Mouse (Mus musculus): ENCODE measurements at regions not wholly inside any gene's neighbourhood (a gene's known extent, or its start where the extent isn't known, plus 50 kb on each side); places are given as distances from the start of the nearest gene placed in this dataset.

DNA sequence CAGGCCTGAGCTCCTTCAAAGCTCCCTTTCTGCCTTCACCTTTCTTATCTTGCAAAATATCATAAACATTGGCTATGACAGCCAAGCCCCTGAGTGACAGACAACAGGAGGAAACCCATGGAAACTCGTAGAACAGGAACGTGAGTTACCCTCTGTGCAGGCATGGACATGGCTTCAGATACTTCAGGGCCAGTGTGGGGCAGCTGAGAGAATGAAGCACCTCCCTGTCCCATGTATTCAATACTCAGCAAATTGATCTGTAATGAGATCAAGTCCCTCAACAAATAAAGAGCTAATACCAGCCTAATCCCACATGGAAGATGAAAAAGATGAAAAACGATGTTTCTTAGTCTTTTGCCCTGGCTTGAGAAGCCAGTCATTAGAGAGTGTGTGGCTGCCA, 249.5 kb downstream of the Maf start:
- intact Hi-C loops (cut with DNase I) = no loop called here
- no peak for DNase-seq
- no peak overlapping the region for H3K4me3 ChIP-seq
- TF ChIP-seq CTCF (IDR thresholded peaks at IDR 0.05) = no peak
- no peak overlapping the region for H3K27ac ChIP-seq

DNA sequence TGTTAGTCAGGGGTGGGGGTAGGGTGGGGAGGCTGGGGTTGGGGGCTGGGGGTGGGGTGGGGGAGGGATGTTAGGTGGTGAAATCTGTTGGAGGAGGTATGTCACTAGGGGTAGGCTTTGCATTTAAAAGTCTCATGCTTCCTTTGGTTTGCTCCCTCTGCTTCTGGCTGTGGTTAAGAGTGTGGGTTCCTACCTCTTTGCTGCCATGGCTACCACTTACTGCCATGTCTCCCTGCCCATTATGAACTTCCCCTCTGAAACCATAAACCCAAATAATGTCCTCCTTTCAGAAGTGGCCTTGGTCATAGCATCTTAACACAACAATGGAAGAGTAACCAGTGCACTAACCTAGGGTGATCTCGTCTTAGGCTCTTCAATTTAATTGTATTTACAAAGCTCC, 256.8 kb downstream of the Maf start:
- intact Hi-C loops (cut with DNase I) = no loop called here
- no peak for DNase-seq
- TF ChIP-seq CTCF (IDR thresholded peaks at IDR 0.05) = no peak

DNA sequence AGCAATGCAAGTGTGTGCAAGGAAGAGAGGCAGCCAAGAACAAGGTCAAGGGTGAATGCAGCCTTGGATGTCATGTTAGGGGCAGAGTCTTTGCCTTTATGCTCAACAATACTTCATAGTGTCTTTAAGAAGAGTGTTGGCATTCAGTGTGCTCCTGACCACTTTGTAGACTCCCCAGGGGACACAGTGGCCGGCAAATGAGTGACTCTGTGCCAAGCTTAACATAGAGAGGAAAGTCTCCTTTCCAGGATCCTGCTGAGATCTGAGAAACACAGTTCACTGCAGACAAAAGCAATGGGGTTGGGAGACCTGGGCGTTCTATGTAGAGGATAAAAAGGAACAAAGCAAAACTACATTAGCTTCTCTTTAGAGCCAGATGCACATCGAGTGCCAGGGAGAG, 259.2 kb downstream of the Maf start:
- no peak overlapping the region for H3K27ac ChIP-seq
- TF ChIP-seq CTCF (IDR thresholded peaks at IDR 0.05) = no peak
- intact Hi-C loops (cut with DNase I) = no loop called here
- no peak for DNase-seq
- H3K4me3 ChIP-seq = no peak overlapping the region

More for the DNA sequence above, 256.8 kb downstream of the Maf start:
- H3K4me3 ChIP-seq = no peak overlapping the region
- no peak overlapping the region for H3K27ac ChIP-seq

DNA sequence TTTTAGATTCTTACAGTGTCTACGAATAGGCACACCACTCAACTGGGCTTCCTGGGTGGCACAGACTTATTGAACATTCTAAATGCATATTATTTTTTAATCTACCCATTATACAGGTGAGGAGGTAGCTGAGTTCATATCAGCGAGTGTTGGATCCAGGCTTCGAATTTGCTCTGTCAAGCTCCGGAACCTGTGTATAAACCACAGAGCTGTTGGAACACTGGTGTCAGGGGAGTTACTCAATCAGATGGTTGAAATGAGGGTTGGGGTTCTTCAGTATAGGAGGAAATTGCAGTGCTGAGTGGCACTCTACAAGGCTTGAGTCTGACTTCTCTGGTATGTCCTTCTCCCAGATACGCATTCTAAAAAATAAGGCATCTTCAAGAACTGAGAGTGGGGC, 263.1 kb downstream of the Maf start:
- intact Hi-C loops (cut with DNase I) = no loop called here
- Histone ChIP-seq H3K27ac (no peak overlapping the region), H3K4me3 (no peak overlapping the region)
- DNase-seq = no peak
- no peak for TF ChIP-seq CTCF (IDR thresholded peaks at IDR 0.05)

DNA sequence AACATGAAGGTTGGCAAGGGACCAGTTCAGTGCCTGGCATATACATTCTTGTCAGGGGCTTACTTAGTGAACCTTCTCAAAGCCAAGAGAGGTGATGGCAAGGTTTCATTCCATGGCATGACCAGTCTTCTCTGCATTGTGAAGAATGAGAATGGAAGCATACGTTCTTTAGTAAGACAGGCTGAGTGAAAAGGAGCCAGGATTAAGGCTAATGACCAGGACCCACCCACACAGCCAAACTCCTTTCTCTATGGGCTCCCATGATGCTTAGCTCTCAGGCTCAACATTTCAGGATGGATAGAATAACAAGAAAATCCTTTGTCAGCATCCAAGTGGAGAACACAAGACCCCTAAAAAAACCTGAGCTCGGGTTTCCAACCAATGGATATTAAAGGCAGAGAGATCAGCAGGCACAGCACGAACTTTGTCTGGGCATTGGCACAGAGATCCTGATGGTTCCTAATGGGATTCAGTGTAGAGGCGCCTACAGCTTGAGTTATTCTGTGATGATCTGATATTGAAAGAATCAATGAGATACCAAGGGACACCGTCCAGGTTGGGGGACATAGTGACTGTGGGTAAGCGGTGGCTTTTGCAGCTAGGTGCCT, 265.5 kb downstream of the Maf start:
- Histone ChIP-seq H3K4me3 (no peak overlapping the region), H3K27ac (no peak overlapping the region)
- DNase-seq = no peak
- TF ChIP-seq CTCF (IDR thresholded peaks at IDR 0.05) = no peak
- intact Hi-C loops (cut with DNase I) = no loop called here

DNA sequence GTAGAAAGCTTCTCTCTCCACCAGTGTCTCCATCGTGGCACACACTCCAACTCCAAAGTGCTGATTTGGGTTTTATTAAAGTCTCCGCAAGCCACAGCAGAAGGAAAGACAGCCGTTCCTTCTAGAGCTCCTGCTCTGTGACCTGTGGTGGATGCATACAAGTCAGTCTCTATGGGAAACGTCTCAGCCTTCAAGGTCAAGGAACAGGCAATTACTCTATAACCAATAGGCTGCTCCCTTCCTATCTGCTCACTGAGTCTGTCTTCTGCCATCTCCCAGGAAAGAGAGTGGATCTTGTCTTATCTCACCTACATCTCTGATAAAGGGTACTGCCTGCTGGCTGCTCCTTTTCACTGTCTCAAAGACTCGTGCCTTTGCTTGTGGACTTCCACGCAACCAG, 266.3 kb downstream of the Maf start:
- Histone ChIP-seq H3K27ac (no peak overlapping the region), H3K4me3 (no peak overlapping the region)
- intact Hi-C loops (cut with DNase I) = no loop called here
- TF ChIP-seq CTCF (IDR thresholded peaks at IDR 0.05) = no peak
- DNase-seq = no peak

DNA sequence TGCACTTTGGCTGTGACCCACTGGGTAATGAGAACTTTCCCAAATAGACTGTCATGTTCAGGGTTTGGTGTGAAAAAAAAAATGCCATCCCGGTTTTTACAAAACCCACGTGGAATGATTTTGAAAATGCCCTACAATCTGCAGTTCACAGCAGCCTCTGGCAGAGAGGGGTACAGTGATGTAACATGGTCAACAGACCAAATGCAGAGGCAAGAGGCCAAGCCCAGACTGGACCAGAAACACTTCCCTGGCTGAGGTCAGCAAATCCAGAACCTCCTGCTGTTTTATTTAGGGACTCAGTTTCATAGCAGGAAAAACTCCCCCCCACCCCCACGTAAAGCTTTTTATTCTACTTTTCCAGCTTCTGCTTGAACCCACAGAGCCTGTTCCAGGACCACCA, 267.4 kb downstream of the Maf start:
- intact Hi-C loops (cut with DNase I) = no loop called here
- peak; percentile 57 for DNase-seq
- no peak for TF ChIP-seq CTCF (IDR thresholded peaks at IDR 0.05)
- Histone ChIP-seq H3K4me3 (no peak overlapping the region), H3K27ac (no peak overlapping the region)

DNA sequence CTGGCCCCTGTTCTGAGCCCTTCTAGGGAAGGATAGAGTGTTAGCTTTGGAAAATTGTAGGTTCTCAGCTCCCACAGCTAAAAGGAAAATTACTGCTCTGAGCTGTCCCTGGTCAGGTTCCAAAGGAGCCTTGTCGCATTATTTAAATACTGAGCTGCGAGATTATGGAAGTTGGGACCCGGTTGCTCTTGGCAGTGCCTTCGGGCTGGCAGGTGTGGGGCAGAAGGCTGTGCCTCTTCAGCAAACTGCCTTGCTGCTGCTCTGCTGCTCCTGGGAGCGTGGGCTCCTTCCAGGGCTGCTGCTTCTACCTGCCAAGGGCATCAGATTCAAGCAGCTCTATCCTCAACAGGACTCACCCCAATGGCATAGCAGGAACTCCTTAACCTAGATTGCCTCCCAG, 268.1 kb downstream of the Maf start:
- intact Hi-C loops (cut with DNase I) = no loop called here
- no peak overlapping the region for H3K4me3 ChIP-seq
- no peak for TF ChIP-seq CTCF (IDR thresholded peaks at IDR 0.05)

DNA sequence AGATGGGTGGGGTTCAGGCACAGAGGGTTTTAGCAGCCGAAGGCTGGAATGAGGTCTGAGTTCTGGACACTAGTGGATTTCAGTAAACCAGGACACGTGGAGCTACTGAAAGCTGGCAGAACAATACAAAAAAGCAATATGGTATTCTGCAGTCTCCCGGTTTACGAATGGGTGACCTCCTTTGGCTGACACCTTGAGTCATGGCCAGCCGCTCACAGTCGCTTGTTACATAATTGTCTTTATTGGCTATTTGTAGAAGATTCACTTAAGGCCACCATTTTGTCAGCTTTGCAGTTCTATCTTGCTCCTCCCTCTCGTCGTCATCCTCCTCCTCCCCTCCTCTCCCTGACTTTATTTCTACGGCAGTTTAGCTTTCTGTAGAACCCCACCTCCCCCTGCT, 269.6 kb downstream of the Maf start:
- no peak overlapping the region for H3K4me3 ChIP-seq
- intact Hi-C loops (cut with DNase I) = no loop called here
- TF ChIP-seq CTCF (IDR thresholded peaks at IDR 0.05) = no peak
- DNase-seq = no peak
- no peak overlapping the region for H3K27ac ChIP-seq

More for the DNA sequence above, 268.1 kb downstream of the Maf start:
- DNase-seq = no peak
- H3K27ac ChIP-seq = no peak overlapping the region

DNA sequence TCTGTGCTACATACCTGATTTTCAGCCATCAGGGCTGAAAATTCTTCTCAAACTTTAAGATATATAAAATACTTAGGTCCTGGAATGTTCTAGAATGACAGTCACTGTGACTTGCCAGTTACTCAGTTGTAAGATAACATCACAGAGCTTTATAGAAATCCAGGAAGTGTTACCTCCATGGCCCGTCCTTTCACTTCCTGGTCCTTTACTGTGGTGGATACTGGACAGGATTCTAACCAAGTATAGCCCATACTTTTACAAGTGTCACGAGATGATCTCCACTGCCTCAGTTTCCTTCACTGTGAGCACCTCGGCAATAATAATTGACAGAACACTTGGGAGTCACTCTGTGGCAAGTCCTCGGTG, 271.3 kb downstream of the Maf start:
- DNase-seq = no peak
- Histone ChIP-seq H3K27ac (no peak overlapping the region), H3K4me3 (no peak overlapping the region)
- intact Hi-C loops (cut with DNase I) = no loop called here
- no peak for TF ChIP-seq CTCF (IDR thresholded peaks at IDR 0.05)

DNA sequence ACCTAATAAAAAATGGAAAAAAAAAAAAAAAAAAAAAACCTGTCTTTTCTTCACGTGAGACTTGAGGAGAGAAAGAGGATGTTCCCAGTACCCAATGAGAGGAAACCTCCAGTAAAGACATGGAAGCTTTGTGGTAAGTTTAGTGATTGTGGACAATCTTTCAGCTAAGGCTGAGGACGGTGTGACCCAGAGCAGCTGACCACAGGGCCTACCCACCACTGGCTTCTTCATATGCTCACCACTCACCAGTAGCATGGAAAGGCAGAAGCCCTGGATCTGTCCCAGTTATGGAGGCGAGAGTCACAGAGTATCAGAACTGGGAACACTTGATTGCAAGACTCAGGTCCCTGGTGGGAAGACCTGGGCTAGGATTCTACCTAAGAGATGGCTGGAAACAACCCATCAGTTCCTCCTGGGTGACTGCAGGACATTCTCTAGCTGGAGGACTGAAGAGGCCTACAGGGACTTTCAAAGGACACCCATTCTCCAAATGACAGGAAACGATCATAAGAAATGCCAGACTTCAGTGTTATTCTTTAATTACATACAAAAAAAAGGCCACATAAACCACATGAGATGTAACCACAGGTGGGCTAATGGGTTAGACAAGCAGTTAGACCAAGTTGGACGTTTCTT, 271.8 kb downstream of the Maf start:
- TF ChIP-seq CTCF (IDR thresholded peaks at IDR 0.05) = no peak
- no peak for DNase-seq
- Histone ChIP-seq H3K4me3 (no peak overlapping the region), H3K27ac (no peak overlapping the region)
- intact Hi-C loops (cut with DNase I) = no loop called here

DNA sequence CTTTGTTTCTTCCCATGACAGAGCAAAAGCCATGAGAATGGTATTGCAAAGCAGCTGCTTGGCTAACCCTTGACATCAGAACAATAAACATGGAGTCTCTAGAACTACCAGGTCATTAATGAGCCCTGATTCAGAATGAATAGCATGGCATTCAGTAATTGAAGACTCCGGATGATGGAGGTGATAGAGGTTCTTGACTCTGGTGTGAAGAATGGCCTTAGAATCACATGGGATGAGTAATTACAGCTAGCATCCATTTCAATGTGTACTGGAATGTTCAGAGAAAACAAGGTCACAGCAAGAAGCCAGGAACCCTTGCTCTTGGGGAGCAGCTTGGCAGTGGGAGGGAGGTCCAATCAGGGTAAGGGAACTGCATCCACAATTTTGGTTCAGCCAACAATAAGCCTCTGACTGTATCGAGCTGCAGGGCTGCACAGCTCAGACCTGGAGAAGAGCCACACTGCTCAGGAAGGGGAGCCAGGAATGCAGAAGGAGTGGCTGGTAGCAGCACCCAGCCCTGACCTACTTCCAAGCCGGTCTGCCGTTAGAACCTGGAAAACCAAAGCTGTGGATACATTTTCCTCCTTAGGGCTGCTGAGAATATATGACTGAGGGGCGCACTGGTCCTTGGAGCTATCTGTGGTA, 275.1 kb downstream of the Maf start:
- Histone ChIP-seq H3K27ac (peak overlapping the region; percentile 43), H3K4me3 (peak overlapping the region; percentile 9; the same call in 1 of the 2 replicates)
- no peak for TF ChIP-seq CTCF (IDR thresholded peaks at IDR 0.05)
- DNase-seq = peak; percentile 67
- intact Hi-C loops (cut with DNase I) = no loop called here

DNA sequence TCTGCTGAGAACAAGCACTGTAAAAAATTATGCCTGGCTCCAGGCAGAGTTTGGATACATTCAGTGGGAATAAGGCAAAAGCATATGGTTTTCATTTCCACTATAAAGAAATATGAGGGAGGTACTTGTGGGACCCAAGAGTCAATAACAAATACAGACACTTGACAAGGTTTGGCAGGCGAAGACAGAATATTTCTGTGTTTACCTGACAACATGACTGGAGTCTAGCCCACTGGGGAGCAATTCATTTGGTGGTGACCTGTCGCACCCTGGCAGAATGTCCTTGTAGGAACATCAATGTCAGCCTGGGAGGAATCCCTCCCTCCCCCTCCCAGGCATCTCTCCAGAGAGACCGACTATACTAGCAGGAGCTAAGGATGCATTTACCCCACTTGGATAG, 276.8 kb downstream of the Maf start:
- no peak for TF ChIP-seq CTCF (IDR thresholded peaks at IDR 0.05)
- no peak for DNase-seq
- intact Hi-C loops (cut with DNase I) = no loop called here
- Histone ChIP-seq H3K27ac (no peak overlapping the region), H3K4me3 (no peak overlapping the region)

All from gastrocnemius, adult 2 months (tissue).